Mouse (Mus musculus) central nervous system, embryonic 11.5 days (tissue): ENCODE data around the gene Plcd1. TPM values are rescaled to one million over a fixed set of nuclear protein-coding genes. Genes with fewer than 3 reads are reported as not detected.

Experiments used
- polyA plus RNA-seq: library from polyadenylated mRNA; depleted of rRNA; stranded (reverse); fragments of >200 nt; gene quantifications from 2 replicates; pipeline ENCODE4 v1.2.3, GENCODE M21; 2012; rRNA removed

Gene Plcd1
- polyA plus RNA-seq = 26.3 and 28.3 TPM in 2 replicates

DNA sequence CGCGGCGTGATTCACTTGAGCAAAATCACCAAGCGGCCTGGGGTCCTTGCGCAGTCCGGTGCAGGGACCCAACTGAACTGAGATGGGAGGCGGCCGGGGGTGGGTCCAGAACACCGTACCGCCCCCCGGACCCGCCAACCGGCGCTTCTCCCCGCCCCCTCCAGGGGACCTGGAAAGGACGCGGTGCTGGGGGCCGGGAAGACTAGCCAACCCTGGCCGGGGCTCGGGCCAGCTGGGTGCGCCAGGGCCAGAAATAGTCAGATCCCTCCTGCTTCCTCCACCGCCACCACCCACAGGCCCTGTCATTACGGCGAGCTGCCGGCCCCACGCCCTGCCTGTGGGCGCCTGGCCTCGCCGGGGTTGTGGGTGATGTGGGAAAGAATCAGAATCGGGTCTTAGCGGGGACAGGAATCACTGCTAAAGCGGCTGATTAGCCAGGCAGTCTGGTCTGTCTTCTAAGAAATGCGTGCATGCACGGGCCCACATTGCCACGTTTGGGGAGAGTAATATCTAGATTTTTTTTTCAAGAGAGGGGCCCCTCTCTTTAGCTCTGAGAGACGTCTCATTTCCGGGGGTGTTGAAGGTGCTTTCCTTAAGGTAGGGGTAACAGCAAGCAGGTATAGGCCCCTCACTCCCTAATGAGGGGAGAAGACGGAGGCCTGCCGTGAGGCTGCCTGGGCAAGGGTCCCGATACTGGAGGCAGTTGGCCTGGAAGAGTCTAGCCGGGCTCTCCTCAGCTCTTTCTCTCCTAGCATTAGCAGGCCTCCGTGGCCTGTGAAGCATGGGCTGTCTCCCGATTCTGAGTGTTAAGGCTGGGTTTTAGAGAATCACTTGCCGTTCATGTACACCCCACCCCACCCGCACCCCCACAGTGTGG, at the start of gene Plcd1:
Gene Plcd1, minus strand, starts transcription at position 84 of the 877 bp plus-strand sequence.

DNA sequence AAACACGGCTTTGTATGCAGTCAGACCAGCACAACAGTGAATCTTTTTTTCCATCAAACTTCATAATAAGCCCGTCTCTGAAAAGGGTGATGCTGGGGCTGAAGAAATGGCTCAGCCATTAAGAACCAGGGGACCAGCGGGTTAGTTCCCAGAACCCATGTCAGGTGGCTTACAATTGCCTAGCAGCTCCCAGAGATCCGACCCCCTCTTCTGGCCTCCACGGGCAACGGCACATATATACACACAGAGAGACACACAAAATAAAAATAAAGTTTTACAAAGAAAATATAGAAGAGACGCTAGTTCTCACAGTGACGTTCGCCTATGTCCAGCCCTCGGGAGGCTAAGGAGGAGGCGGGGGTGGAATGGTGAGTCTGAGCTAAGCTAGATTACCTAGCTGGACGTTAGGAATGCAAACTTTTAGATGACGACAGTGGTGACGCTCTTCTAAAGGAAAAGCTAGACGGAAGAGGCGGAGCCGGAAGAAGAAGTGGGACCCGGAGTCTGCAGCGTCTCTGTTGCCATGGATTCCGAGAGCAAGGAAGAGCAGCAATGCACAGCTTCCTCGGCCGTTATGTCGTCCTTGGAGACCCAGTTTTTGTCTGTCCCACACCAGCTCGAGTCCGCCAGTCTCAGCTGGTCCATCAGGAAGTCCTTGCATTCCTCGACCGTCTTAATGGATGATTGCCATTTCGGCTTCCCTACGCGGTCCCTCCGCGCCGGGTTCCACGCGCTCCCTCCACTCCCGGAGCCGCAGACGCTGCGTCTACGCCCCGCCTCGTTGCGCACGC, 8.9 kb upstream of the Plcd1 start, which contains the start of gene Dlec1:
Gene Dlec1, plus strand, starts transcription at position 487 of the 791 bp plus-strand sequence.

DNA sequence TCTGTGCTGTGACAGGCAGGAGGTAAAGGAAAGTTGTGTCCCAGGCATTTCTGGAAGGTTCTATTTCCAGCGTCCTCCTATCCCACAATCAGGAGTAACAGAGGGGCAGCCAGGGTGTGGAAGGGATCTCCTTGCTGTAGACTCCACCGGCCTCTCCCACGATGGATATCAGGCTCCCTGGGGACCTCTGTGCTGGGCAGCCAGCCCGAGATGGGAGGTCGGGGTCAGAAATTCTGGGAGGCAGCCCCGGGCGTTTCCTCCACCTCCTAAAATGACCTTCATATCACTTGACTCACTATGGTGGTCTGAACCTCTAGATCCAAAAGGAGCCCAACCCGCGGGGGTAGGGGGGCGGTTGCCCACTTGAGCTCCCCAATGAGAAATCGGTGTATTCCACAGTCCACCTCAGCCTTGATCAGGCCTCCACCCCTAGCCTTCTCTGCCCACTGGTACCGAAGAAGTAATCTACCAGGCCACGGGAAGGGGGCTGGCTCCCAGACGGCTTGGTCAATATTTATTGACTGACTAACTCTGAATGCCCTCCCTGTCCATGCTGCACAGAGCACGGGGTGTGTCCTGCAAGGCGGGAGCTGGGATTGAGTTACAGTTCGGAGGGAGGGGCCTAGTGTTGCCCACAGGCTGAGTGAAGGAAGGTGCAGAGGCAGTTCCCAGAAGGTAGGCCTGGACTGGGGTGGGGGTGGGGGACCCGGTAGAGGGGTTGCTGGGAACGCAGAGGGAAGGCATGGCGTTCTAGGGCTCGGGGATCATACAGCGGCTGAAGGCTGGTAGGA, 41.0 kb downstream of the Plcd1 start, which contains the start of gene Vill:
Gene Vill, plus strand, starts transcription at position 625 of the 791 bp plus-strand sequence.

Other genes with a start within 250 kb of the Plcd1 start
- gene Ctdspl, start 167.0 kb downstream of the Plcd1 start, polyA plus RNA-seq = 12.3 and 18.3 TPM in 2 replicates
- 10.0 and 21.2 TPM in 2 replicates for gene Vill, start 40.7 kb downstream of the Plcd1 start, polyA plus RNA-seq
- gene Dlec1, start 9.0 kb upstream of the Plcd1 start, polyA plus RNA-seq = 1.9 and 2.9 TPM in 2 replicates
- 1.3 TPM in 2 replicates for gene Acaa1b, start 63.6 kb upstream of the Plcd1 start, polyA plus RNA-seq
- not detected in 2 replicates for gene Gm47289, start 65.7 kb upstream of the Plcd1 start, polyA plus RNA-seq
- 0.05 TPM in 1 of 2 replicates, not detected in the other for gene Slc22a13, start 115.6 kb upstream of the Plcd1 start, polyA plus RNA-seq
- gene Oxsr1, start 228.9 kb upstream of the Plcd1 start, polyA plus RNA-seq = 44.9 and 46.7 TPM in 2 replicates
- 80.0 and 89.0 TPM in 2 replicates for gene Acaa1a, start 246.2 kb upstream of the Plcd1 start, polyA plus RNA-seq
- gene Myd88, start 247.9 kb upstream of the Plcd1 start, polyA plus RNA-seq = 5.0 and 5.9 TPM in 2 replicates